Mouse (Mus musculus) hematopoietic stem cell, adult 5-6 weeks (primary cell): ENCODE data around the gene 1700020A23Rik. TPM values are rescaled to one million over a fixed set of nuclear protein-coding genes. Genes with fewer than 3 reads are reported as not detected.
"Not testable (repeated sequence)": the region's sequence is repeated elsewhere in the genome, so short reads cannot be mapped to it uniquely, and the experiment has no call there.

Experiments
- ATAC-seq, 2 experiments: fragments of 125-278 bp in 1 of 2; replicated peaks in 1 of 2; 2 replicates each; pipeline ENCODE4 v1.8.0; 2016 to 2017; ENCODE audit warnings: inconsistent platforms in 2 of 2, mild to moderate bottlenecking in 2 of 2, moderate number of reproducible peaks in 2 of 2, low read depth in 1 of 2, moderate TSS enrichment in 1 of 2; ENCODE audit not compliant: low FRiP score in 2 of 2, poor library complexity in 2 of 2, severe bottlenecking in 2 of 2, insufficient read depth in 1 of 2, low TSS enrichment in 1 of 2
- total RNA-seq: library from RNA; stranded (forward); fragments of 172-1452, 232-1000 nt; gene quantifications from 2 replicates; pipeline ENCODE4 v1.2.3, GENCODE M21; 2017

The 1700020A23Rik gene
- not detected in 2 replicates for total RNA-seq

DNA sequence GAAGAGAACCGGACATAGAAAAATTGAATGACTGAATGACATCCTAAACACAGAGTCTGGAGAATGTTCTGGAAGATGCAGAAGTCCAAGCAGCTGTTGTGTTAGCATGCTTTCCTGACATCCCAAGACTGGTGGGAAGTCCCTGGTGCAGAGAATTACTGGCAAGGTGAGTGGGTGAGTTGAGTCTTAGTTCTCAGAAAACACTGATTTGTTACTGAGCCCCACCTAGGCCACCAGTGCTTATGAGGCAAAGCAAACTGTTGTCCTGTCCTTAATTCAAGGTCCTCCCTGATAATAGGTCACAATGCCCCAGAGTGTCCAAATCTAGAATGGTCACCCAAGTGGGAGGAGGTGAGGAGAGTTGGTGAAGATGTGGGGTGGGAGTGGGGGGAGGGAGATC is at the start of gene 1700020A23Rik, which contains the start of gene Gm28372:
1700020A23Rik (plus strand) TSS at position 321 of the 400 bp plus-strand sequence.
Gm28372 (plus strand) TSS at position 301 of the 400 bp plus-strand sequence.
- no peak for ATAC-seq

DNA sequence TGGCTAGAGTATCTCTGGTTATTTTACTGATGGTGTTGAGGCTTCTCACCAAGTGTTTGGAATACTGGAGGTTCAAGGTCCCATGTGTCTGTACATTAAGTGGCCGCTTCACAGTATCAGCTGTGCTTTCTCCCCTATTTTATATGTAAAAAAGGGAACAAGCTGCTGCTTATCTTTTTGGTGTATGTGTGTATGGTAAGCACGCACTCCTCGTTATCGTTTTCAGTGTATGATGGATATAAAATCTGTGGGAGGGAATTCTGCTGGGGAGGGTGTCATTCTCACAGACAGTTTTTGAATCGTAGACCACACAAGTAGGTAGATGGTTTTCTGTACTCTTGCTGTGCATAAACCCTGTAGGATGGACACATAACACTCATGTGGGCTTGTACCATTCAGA is 47.5 kb upstream of the 1700020A23Rik start:
- no peak for ATAC-seq

DNA sequence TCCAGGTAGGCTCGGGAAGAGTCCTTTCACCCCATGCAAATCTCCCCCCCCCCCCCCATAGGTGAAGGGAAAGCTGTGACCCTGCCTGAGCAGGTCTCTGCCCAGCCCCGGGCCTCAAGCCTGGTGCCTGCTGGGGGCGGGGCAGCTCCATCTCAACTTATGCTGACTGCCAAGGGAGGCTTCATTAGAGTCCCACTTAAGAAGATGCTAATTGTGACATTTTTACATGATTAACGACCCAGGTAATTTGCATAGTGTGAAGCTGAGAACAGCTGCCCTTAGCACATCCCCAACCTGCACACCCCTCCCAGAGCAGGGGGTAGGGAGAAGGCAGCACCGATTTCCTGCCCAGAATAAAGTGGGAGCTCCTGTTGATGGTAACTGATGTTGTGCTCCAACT is 46.2 kb upstream of the 1700020A23Rik start:
- ATAC-seq: no peak

DNA sequence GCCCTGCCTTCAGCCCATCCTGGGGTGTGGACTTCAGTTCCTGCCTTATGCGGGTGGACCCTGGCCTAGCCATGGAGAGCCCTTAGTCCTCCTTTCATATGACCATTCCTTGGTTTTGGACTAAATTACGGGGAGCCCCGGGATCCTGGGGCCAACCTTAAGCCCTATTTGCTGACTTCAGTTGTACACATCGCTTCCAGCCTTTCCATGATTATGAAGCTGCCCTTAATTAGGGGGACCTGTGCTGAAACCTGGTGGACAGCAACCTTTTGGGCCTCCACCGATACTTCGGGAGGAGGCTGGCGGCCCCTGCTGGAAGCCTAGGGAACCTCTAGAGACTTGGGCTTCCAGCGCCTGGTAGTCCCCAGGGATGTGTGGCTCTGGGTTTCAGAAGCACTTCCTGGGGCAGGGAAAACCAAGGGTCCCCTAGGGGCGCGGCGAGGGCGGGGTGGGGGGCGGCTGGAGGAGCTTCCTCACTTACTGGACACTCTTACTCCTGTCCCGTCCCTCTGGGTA is 42.5 kb upstream of the 1700020A23Rik start:
- ATAC-seq: peak; percentile 41 to 54; a peak in 2 of 4 replicates

DNA sequence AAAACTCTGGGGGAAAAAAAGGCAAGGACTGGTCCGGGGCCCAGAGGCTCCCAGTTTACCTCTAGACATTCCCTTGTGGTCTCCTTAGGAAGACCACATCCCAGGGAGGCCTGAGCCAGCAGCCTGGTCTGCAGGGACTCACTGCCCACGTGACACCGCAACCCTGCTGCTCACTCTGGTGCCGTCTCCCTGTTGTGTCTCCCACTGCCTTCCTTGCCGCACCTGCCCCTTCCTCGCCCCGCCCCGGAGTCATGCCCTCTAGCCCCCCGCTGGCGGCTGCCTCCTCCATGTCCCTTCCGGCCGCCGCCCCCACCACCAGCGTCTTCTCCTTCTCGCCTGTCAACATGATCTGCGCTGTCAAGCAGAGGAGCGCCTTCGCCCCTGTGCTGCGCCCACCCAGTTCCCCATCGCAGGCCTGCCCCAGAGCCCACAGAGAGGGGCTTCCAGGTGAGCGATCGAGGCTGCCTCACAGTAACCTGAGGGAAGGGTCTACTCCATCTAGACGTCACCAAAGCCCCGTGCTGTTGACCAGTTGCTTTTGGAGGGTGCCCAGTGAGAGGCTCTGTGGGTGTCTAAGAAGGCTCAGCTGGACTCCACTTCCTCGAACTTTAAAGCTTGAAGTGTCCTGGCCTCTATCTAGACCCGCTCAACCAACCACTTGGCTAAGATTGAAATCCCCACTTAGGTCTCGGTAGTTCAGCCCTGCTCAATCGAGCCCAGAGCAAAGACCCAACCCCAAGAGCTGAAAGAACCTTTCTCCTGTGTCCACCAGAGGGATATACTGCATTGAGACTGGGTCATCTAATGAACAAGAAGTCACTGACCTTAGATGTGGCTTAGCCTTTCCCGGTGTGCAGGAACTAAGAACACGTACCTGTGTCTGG is 39.6 kb upstream of the 1700020A23Rik start:
- peak; percentile 46 to 65 for ATAC-seq

DNA sequence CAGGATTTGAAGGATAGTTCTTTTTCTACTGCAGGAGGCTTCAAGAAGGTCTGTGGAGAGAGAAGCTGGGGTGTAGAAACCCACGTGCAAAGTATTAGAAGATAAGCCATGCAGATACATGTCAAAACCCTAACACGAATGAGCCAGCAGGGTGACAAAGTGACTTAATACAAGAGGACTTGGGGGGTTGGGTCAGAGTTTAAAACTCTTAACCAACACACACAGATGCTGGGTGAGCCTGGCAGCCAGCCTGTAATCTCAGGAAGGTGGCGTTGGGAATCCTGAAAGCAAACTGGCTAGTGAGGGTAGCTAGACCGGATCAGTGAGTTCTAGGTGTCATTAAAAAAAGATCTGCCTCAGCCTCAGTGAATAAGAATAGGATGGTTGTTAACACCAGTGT is 37.7 kb upstream of the 1700020A23Rik start:
- ATAC-seq: no peak

DNA sequence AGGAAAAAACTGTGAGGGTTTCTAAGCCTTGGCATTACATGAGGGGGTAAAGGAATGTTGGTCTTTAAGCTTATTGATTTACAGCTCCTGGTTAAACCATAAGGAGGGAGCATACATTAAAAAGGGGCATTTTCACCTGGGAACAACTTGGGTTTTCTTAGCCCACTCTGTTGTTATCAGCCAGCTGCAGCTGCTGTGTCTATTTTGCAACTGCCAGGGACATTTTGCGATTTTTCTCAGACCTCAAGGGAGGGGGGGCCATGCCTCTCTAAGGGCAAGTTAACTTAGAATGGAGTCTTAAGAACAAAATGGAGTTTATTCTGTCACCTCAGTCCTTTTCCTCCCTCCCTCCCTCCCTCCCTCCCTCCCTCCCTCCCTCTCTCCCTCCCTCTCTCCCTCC is 32.0 kb upstream of the 1700020A23Rik start:
- ATAC-seq: not testable (repeated sequence)

DNA sequence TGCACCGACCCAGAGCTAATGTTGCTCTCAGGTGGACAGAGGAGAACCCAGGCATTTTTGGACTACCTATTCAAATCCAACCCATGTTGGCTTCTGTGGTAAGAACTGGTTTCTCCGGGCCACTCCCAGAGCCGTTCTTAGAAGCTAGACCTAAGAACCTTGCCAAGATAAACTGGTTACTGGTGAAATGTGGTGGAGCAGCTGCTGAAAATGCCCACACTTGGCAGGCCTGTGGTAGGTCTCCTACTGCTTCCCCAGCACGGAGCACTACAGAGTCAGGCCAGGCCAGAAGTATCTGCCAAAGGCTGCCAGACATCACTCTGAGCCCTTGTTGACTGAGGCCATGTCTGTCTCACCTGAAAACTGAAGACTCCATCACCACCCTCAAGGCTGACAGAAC is 30.1 kb upstream of the 1700020A23Rik start:
- no peak for ATAC-seq

DNA sequence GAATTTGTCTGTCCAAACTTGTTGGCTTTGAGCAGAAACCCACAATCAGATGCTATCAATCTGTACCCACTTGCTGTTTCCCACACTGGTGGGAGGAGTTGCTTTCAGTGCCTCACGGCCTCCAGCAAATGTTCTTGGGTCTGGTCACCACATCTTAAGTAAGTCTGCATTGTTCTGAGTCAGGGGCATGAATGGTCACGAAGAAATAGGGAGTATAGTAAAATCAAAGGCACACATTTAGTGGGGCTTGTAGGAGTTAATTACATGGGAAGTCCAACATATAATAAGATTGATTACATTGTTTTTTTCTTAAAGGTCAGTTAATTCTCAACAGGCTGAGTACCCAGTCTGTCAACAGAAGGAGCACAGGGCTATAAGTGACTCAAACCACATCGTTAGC is 21.9 kb upstream of the 1700020A23Rik start:
- ATAC-seq: no peak

DNA sequence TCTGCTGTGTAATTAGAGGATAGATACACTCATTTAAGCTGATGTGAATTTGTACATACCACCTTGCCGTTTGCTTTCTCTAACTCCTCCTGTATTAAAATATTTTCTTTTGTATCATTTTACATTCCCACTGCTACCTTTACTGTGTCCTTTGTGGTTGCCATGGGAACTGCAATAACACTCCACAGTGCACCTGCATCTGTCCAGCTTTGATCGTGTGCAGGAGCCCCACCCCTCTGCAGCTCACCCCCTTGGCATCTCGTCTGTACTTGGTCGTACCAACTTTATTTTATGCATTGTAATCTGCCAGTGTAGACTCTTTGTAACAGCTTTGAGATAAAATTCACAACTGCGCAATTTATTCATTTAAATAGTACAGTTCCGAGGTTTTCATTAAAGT is 21.2 kb upstream of the 1700020A23Rik start:
- ATAC-seq: no peak

DNA sequence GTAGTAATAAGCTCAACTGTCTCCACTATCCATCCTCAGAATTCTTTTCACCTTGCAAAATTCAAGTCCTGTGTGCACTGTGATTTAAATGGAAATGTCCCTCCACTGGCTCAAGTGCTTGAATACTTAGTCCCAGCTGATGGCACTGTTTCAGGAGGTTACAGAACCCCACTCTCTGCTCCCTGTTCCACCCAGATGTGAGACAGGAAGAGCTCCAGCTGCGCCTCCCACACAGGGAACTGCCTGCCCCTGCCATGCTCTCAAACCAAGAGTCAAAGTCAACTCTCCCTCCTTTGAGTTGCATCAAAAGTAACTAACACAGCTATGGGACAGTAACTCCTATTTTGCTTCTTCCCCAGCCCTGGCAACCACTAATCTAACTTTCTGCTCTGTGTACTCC is 18.8 kb upstream of the 1700020A23Rik start:
- no peak for ATAC-seq

DNA sequence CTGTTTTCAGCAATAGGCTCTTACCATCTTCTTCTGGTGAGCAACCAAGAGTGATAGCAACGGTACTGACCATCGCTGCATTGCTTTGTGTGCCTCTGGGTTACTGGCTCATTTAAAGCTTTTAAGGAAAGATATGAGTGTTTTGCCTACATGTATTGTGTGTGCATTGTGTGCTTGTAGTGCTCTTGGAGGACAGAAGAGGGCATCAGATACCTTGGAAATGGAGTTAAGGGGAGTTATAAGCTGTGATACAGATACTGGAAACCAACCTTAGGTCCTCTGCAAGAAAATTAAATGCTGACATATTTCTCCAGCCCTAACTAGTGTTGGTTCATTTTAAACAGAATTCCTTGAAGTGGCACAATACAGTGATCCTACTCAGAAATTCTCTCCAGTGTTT is 16.3 kb upstream of the 1700020A23Rik start:
- ATAC-seq: 0 out of 4 replicates have a peak, but pooled peaks of 1 of the 2 experiments have one; percentile 25

DNA sequence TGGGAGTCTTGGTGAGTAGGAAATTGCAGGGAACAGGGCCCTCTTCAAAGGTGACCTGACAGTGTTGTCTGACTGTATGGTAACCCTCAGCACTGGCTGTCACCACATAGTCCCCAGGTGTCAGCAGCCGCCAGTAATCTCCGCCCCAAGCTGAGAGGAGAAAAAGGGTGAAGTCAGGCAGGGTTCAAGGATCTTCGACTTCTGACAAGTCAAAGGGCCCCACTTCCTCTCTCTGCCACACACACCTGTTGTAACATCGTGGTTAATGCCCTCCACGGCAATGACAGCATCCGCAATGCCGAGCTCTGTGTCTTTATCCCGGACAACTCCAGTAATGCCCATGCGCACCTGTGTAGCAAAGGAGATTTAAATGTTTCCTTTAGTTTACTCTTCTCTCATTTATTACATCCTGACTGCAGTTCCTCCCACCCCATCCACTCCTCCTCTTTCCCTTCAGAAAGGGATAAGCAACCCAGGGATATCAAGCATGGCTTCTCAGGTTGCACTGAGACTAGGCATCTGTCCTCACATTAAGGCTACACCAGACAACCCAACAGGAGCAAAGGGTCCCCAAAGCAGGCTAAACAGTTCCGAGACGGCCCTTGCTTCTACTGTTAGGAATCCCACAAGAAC is 13.9 kb upstream of the 1700020A23Rik start:
- no peak for ATAC-seq

DNA sequence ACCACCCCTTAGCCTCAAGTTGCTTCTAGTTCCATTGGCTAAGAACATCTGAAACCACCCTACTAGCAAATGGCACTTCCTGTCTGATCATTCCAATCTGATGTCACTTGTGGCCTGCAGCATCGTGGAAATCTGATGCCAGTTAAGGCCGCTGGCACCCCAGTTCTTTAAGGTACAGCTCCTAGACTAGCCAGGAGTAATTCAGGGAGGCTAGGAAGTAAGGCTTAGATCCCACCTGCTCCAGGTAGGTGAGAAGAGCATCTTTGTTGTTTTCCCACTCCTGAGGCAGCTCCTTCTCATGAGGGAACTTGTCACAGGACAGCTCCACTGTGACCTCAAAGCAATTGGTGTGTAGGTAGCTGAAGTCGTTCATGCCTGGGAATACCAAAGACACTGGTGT is 12.2 kb upstream of the 1700020A23Rik start:
- no peak for ATAC-seq

DNA sequence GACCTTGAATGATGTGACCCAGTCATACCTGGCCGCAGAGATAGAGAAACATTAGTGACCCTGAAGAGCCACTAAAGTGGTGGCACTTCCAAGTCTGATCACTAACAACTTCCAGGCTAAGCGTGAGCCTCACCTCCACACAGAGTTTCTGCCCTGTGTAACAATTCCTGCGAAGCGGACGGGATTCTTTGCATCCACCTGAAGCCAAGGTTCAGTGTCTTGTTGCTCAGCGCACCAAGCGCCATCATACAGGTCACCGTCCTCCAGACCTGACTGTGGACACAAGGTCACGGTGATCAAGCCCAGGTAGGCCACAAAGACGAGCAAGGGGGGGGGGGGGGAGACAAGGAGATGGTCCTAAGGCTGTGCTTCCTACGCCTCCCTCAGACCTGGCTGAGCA is 9.4 kb upstream of the 1700020A23Rik start:
- no peak for ATAC-seq

DNA sequence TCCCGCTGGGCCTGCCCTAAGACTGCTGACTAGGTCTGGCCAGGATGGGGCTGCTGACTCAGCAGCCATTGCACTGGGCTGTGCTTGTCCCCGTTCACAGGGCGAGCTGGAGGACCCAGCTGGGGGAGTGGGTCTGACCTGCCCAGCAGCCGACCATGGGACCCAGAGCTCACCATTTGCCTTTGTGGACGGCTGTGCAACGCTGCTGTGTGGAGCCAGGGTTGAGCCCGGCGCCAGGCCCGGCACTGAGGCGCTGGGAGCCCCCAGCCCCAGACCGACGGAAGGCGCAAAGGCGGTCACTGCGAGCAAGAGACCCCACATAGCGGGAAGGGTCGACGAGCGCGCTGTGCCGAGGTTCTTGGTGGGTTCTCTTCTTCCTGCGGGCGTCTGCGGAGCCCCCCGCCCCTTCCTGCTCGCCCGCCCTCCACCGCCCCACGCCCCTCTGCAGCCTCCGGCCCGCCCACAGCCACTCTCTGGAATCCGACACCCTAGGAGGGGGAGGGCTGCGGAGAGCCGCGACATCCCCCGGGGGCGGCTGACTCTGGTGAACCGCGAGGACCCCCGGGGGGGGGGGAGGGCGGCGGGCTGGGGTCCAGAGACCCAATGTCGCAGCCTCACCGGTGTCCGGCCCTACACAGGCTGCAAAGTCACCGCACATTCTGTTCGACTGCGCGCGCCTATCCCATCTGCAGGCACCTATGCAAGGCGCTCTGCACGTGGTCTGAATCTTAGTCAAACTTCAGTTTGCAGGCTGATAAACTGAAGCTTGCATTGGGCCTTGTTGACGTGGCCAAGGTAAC is 7.7 kb upstream of the 1700020A23Rik start, which contains the start of gene Cpxm1:
Cpxm1 (minus strand) TSS at position 389 of the 800 bp plus-strand sequence.
- peak; percentile 35 to 42; a peak in 1 of 4 replicates for ATAC-seq

DNA sequence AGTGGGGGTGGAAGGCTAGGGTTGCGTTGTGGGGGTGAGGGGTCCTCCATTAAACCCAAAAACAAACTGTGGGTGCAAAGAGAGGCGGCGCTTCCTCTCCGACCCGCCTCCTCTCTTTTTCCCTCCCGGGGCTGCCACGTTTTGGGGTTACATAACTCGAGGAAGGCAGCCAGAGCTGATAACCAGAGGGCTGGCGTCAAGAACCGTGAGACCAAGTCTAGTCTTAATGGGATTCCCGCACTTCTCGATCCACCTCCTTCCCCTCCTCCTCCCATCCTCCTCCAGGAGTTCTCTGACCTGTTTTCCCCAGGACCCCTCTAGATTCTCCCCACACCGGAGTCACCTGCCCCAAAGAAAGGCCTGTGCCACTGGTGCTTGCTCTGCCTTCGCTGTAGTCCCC is 7.0 kb upstream of the 1700020A23Rik start:
- ATAC-seq: 0 out of 4 replicates have a peak, but pooled peaks have one; percentile 23 to 47
